Mouse (Mus musculus) R1 (cell line): ENCODE data around the gene Gpbp1l1.

Experiments used
- DNase-seq: peaks from one replicate; pipeline ENCODE4 v3.0.0-alpha.2; 2018; ENCODE audit warnings: low read depth, low spot score

Gpbp1l1 gene

DNA sequence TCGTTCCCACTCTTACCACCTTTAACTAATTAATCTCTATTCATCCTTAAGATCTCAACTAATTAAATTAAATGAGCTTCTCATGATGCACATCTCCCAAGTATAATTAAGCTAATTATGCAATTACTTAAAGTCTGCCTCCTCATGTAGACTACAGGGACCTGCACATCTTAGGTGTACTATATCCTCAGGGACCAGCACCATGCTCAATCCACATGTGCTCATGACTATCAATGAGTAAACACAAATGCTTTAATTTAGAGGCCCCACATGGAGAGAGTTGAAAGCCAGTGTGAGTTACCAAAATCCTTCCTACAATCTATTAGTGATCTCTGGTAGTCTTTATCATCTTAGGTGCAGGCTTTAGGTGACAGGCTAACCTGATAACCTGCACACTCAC is 77.7 kb downstream of the Gpbp1l1 start:
- DNase-seq, result no peak

- DNase-seq, result no peak
These were observed 81.4 kb downstream of the Gpbp1l1 start for GRCm38 (mm10) chr4:116638821-116639220.

- DNase-seq, result no peak
These were observed 84.6 kb downstream of the Gpbp1l1 start for GRCm38 (mm10) chr4:116642071-116642470.
